Comparison of ENCODE assay signal across 20 mouse cellular contexts in the genomic region with DNA sequence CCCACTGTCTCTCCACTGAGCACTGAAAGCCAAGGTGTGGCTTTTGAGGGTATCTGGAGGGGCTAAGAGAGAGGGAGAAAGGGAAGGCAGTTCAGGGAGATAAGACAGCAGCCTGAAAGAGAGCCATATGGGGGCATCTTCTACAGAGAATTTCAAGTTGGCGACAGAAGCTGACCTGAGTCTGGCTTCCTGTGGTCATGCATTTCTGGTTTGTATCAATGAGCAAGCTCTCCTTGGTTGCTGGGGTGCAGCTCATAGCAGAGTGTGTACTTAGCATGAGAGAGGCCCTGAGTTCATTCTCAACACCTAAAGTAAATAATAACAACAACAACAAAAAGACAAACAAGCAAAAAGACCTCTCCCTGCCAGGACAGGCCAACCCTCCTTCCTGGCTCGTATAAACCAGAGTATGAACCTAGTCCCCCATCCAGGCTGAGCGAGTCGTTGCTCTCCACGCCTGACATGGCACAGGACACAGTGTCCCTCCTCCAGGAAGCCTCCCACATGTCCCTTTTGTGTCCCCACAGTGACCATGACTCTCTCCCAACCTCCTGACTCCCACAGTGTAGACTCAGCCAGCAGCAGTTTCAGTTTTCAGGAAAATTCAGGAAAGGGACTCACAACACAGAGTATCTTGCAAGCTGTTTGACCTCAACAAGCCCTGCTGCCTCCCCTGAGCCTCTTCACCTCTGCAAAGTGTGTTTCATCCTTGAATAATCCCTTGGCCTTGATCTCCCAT. TPM values are rescaled to one million over a fixed set of nuclear protein-coding genes. Genes with fewer than 3 reads are reported as not detected.
DNase-seq lines count a peak whose midpoint lies in the region; ATAC-seq lines count a peak whose summit lies in the region.
"Had no signal": no experiment of that assay in that cellular context is flagged by ENCODE, and none has a peak within 500 bp of the region (broad histone marks: within the 10 kb centered on the region; RNA-seq: fewer than 3 reads in every experiment).

No protein-coding gene starts in this region.

- DNase-seq in cerebellum, adult 9-11 months: peak; percentile 9
- no peak for DNase-seq in cerebellum, adult 9-10 months
- no peak for DNase-seq in kidney, adult 8-10 months
- DNase-seq in urinary bladder, adult 2 months (ENCODE audit: low spot score): peak; percentile 11
- no peak for DNase-seq in urinary bladder, adult 18-20 months (ENCODE audit: low spot score in 2 of 2)
- no peak for DNase-seq in retina, postnatal 1 day
- DNase-seq: adrenal gland, postnatal 36 days; B cell, adult 2 months; gastrocnemius, postnatal 14 days; heart, postnatal 36 days; kidney, adult 9 months; liver, embryonic 13.5 days; thymus, postnatal 14 days had no signal

- H3K4me2 ChIP-seq in kidney, embryonic 14.5 days (replicated peaks; ENCODE audit: low read depth, low read length): no peak overlapping the region
- H3K4me2 ChIP-seq: embryonic facial prominence, embryonic 12.5 days; heart, embryonic 11.5 days; liver, embryonic 13.5 days had no signal

- ATAC-seq in kidney, embryonic 14.5 days (ENCODE audit: low FRiP score, low TSS enrichment): 0 out of 2 replicates have a peak, but pooled peaks have one; percentile 17
- no peak for ATAC-seq in inflammation-experienced regulatory T-cells, adult 6 months
- ATAC-seq: forebrain, embryonic 16.5 days; midbrain, embryonic 16.5 days had no signal

- H3K9me3 ChIP-seq in kidney, embryonic 14.5 days (ENCODE audit: control insufficient read depth, low read length): no peaks in the 10 kb centered on the region
- H3K9me3 ChIP-seq: embryonic facial prominence, embryonic 12.5 days; limb, embryonic 10.5 days; liver, embryonic 13.5 days had no signal

- H3K36me3 ChIP-seq in kidney, embryonic 14.5 days (ENCODE audit: control insufficient read depth, insufficient read depth, low read length): no peaks in the 10 kb centered on the region
- H3K36me3 ChIP-seq: embryonic facial prominence, embryonic 12.5 days; limb, embryonic 10.5 days; liver, embryonic 13.5 days had no signal

- 0 out of 2 replicates have a peak, but pooled peaks cover 1% of the 10 kb centered on the region for H3K4me1 ChIP-seq in kidney, embryonic 14.5 days (ENCODE audit: control insufficient read depth, insufficient read depth, low read length)
- H3K4me1 ChIP-seq: embryonic facial prominence, embryonic 12.5 days had no signal

- no peak overlapping the region for H3K9ac ChIP-seq in kidney, embryonic 14.5 days (ENCODE audit: low read depth, low read length)
- H3K9ac ChIP-seq: embryonic facial prominence, embryonic 12.5 days; liver, embryonic 13.5 days had no signal

- no peaks in the 10 kb centered on the region for H3K27me3 ChIP-seq in kidney, embryonic 14.5 days (ENCODE audit: control insufficient read depth, insufficient read depth, low read length)
- H3K27me3 ChIP-seq: embryonic facial prominence, embryonic 12.5 days; liver, embryonic 13.5 days had no signal

- H3K27ac ChIP-seq in kidney, embryonic 14.5 days (ENCODE audit: low read depth, low read length): no peak overlapping the region
- H3K27ac ChIP-seq: embryonic facial prominence, embryonic 12.5 days; limb, embryonic 10.5 days; liver, embryonic 13.5 days had no signal

- 37% methylated on average over 5 of the region's 5 CpGs for WGBS in kidney, embryonic 14.5 days

- no peak overlapping the region for H3K4me3 ChIP-seq in kidney, embryonic 14.5 days (ENCODE audit: low read length)
- H3K4me3 ChIP-seq: embryonic facial prominence, embryonic 12.5 days; limb, embryonic 10.5 days; liver, embryonic 13.5 days had no signal

RNA-seq across cellular contexts. Expression of gene Coro2a, which starts 11.9 kb away (rescaled TPM):
- 3.2 and 6.8 TPM in 2 replicates for polyA plus RNA-seq in kidney, embryonic 14.5 days (2014; fragmentation: Nextera tagmentation; extraction: Ambion mirVana)
- 6.4 and 7.0 TPM in 2 replicates for polyA plus RNA-seq in urinary bladder, adult 2 months (2012; rRNA removed)
- 100 to 1,000 TPM in 2 of 3 experiments, 10 to 100 TPM in 1; 81.9 to 140 (median 126) TPM for polyA plus RNA-seq in inflammation-experienced regulatory T-cells, adult 6 months (2017; shearing (Covaris generic))

RNA-seq across cellular contexts. Expression of gene Trim14, which starts 54.2 kb away (rescaled TPM):
- polyA plus RNA-seq in kidney, embryonic 14.5 days (2014; fragmentation: Nextera tagmentation; extraction: Ambion mirVana): 1.4 and 1.8 TPM in 2 replicates
- polyA plus RNA-seq in urinary bladder, adult 2 months (2012; rRNA removed): 5.0 and 5.7 TPM in 2 replicates
- 10 to 100 TPM; 19.2 to 34.4 (median 32.0) TPM for polyA plus RNA-seq in inflammation-experienced regulatory T-cells, adult 6 months (2017; shearing (Covaris generic))

RNA-seq across cellular contexts. Expression of gene Tbc1d2, which starts 59.9 kb away (rescaled TPM):
- 2.1 and 2.6 TPM in 2 replicates for polyA plus RNA-seq in kidney, embryonic 14.5 days (2014; fragmentation: Nextera tagmentation; extraction: Ambion mirVana)
- 18.6 and 24.0 TPM in 2 replicates for polyA plus RNA-seq in urinary bladder, adult 2 months (2012; rRNA removed)
- 1 to 10 TPM in 1 of 3 experiments, under 1 TPM in 2; 0.12 to 1.3 (median 0.34) TPM for polyA plus RNA-seq in inflammation-experienced regulatory T-cells, adult 6 months (2017; shearing (Covaris generic))

Comparison
In these comparisons a context has a peak if more than half of its experiments do, and no peak if none do; other contexts are left out.
1. DNase-seq: peak in cerebellum, adult 9-11 months (single experiment) and urinary bladder, adult 2 months (single experiment); none in cerebellum, adult 9-10 months (single experiment), kidney, adult 8-10 months (0 of 2), urinary bladder, adult 18-20 months (0 of 2) and retina, postnatal 1 day (single experiment).
2. RNA of gene Coro2a, which starts 11.9 kb away (polyA plus RNA-seq): 81.9 to 140 TPM in inflammation-experienced regulatory T-cells, adult 6 months; 3.2 to 6.8 TPM in kidney, embryonic 14.5 days and 6.4 to 7.0 TPM in urinary bladder, adult 2 months; every median in the first group is over 10 times any median in the second.